Mouse (Mus musculus) liver, embryonic 11.5 days (tissue): ENCODE measurements around the gene Ctdsp2. TPM values are rescaled to one million over a fixed set of nuclear protein-coding genes. Genes with fewer than 3 reads are reported as not detected.

Source experiments
- ATAC-seq: fragments of 200-750 bp; cut with Nextera tagmentation; replicated peaks from 2 replicates; pipeline ENCODE4 v1.8.0; 2017; ENCODE audit warnings: moderate number of reproducible peaks, mild to moderate bottlenecking, moderate TSS enrichment, moderate library complexity; ENCODE audit not compliant: low FRiP score
- DNase-seq: peaks from one replicate; pipeline ENCODE4 v3.0.0-alpha.2; 2017; ENCODE audit warnings: low spot score
- H3K27ac ChIP-seq: fragments of 300-500 bp; sonication (generic); 2 replicates; pipeline ENCODE4 v1.5.1; 2014; ENCODE audit warnings: mild to moderate bottlenecking, low read depth, low read length, control low read depth
- H3K27me3 ChIP-seq: fragments of 300-500 bp; sonication (generic); replicated peaks from 2 replicates; pipeline ENCODE4 v1.6.1; 2014; ENCODE audit warnings: low read length, mixed read lengths; ENCODE audit not compliant: control insufficient read depth, insufficient read depth
- H3K36me3 ChIP-seq: fragments of 300-500 bp; sonication (generic); 2 replicates; pipeline ENCODE4 v1.6.1; 2014; ENCODE audit warnings: mild to moderate bottlenecking, low read length, moderate library complexity, mixed read lengths; ENCODE audit not compliant: control insufficient read depth, insufficient read depth
- H3K4me1 ChIP-seq: fragments of 300-500 bp; sonication (generic); replicated peaks from 2 replicates; pipeline ENCODE4 v1.6.1; 2014; ENCODE audit warnings: low read length, mixed read lengths; ENCODE audit not compliant: control insufficient read depth, insufficient read depth
- H3K4me2 ChIP-seq: fragments of 300-500 bp; sonication (generic); 2 replicates; pipeline ENCODE4 v1.6.1; 2014; ENCODE audit warnings: mild to moderate bottlenecking, control low read depth, moderate library complexity
- H3K4me3 ChIP-seq: fragments of 300-500 bp; sonication (generic); 2 replicates; pipeline ENCODE4 v1.5.1; 2014; ENCODE audit warnings: low read depth, low read length, control low read depth
- H3K9ac ChIP-seq: fragments of 300-500 bp; sonication (generic); 2 replicates; pipeline ENCODE4 v1.6.1; 2014; ENCODE audit warnings: low read depth, low read length, control low read depth
- H3K9me3 ChIP-seq: fragments of 300-500 bp; sonication (generic); 2 replicates; pipeline ENCODE4 v1.6.1; 2016; ENCODE audit warnings: low read length, inconsistent platforms, mixed read lengths; ENCODE audit not compliant: control insufficient read depth
- WGBS: fragments of 180-500 bp; shearing (Covaris S2); extraction: QIAGEN DNeasy Blood & Tissue Kit; methylation state at CpG from one replicate; pipeline ENCODE4 v1.1.7; 2014; 5-methylcytosine and 5-hydroxymethylcytosine counted together
- polyA plus RNA-seq: library from polyadenylated mRNA; unstranded; fragments of >200 nt; fragmentation: Nextera tagmentation; extraction: Ambion mirVana; gene quantifications from 2 replicates; pipeline ENCODE4 v1.2.1, GENCODE M21; 2014

Gene Ctdsp2
- polyA plus RNA-seq, 1 experiment from 2014 or later, result 42.2 TPM

- Histone ChIP-seq H3K4me3 (no peak overlapping the region), H3K27me3 (no peaks in the 10 kb centered on the region), H3K4me2 (no peak overlapping the region), H3K9me3 (no peaks in the 10 kb centered on the region), H3K27ac (peak overlapping the region; percentile 69), H3K9ac (no peak overlapping the region), H3K36me3 (no peaks in the 10 kb centered on the region), H3K4me1 (peaks cover 16% of the 10 kb centered on the region)
- WGBS, result 41% methylated on average over 7 of the region's 7 CpGs
- ATAC-seq (no peak), DNase-seq (no peak)
Measured at GRCm38 (mm10) chr10:126972988-126973387, 5.5 kb upstream of the Ctdsp2 start.

GRCm38 (mm10) chr10:126975706-126976105, 2.8 kb upstream of the Ctdsp2 start:
- H3K36me3 ChIP-seq, result no peaks in the 10 kb centered on the region
- WGBS, result 79% methylated on average over 6 of the region's 6 CpGs
- no peaks in the 10 kb centered on the region for H3K9me3 ChIP-seq
- DNase-seq, result no peak
- H3K4me1 ChIP-seq, result peaks cover 25% of the 10 kb centered on the region
- H3K4me2 ChIP-seq, result no peak overlapping the region
- H3K27me3 ChIP-seq, result no peaks in the 10 kb centered on the region
- no peak for ATAC-seq
- no peak overlapping the region for H3K4me3 ChIP-seq
- no peak overlapping the region for H3K27ac ChIP-seq
- H3K9ac ChIP-seq, result no peak overlapping the region

- no peaks in the 10 kb centered on the region; the same call in 1 of the 2 replicates for H3K36me3 ChIP-seq
- DNase-seq (no peak), ATAC-seq (no peak)
- H3K9ac ChIP-seq, result no peak overlapping the region
- H3K27ac ChIP-seq, result no peak overlapping the region
- no peaks in the 10 kb centered on the region for H3K9me3 ChIP-seq
- 57% methylated on average over 4 of the region's 4 CpGs for WGBS
- no peaks in the 10 kb centered on the region for H3K27me3 ChIP-seq
- no peak overlapping the region for H3K4me2 ChIP-seq
- H3K4me3 ChIP-seq, result no peak overlapping the region
- H3K4me1 ChIP-seq, result peaks cover 39% of the 10 kb centered on the region
Measured at GRCm38 (mm10) chr10:126977076-126977475, 1.4 kb upstream of the Ctdsp2 start.

GRCm38 (mm10) chr10:126979121-126979635, 661 bp downstream of the Ctdsp2 start:
- H3K4me3 ChIP-seq, result peak overlapping the region; percentile 99
- 2% methylated on average over 52 of the region's 62 CpGs for WGBS
- DNase-seq, result peak; percentile 66
- H3K4me1 ChIP-seq, result peaks cover 48% of the 10 kb centered on the region
- peak overlapping the region; percentile 81 for H3K4me2 ChIP-seq
- peak overlapping the region; percentile 93 for H3K9ac ChIP-seq
- H3K27ac ChIP-seq, result peak overlapping the region; percentile 97
- no peaks in the 10 kb centered on the region for H3K27me3 ChIP-seq
- no peaks in the 10 kb centered on the region; the same call in 1 of the 2 replicates for H3K36me3 ChIP-seq
- no peaks in the 10 kb centered on the region for H3K9me3 ChIP-seq
- peak; percentile 16 for ATAC-seq

GRCm38 (mm10) chr10:126979636-126980151, 1.2 kb downstream of the Ctdsp2 start:
- no peaks in the 10 kb centered on the region; the same call in 1 of the 2 replicates for H3K36me3 ChIP-seq
- DNase-seq, result peak; percentile 63
- no peaks in the 10 kb centered on the region for H3K9me3 ChIP-seq
- H3K27ac ChIP-seq, result peak overlapping the region; percentile 97
- H3K9ac ChIP-seq, result peak overlapping the region; percentile 93
- H3K27me3 ChIP-seq, result no peaks in the 10 kb centered on the region
- H3K4me1 ChIP-seq, result peaks cover 53% of the 10 kb centered on the region
- under 1% methylated on average over 56 of the region's 57 CpGs for WGBS
- peak overlapping the region; percentile 99 for H3K4me3 ChIP-seq
- peak overlapping the region; percentile 81 for H3K4me2 ChIP-seq
- 0 out of 2 replicates have a peak, but pooled peaks have one; percentile 11 for ATAC-seq

- Histone ChIP-seq H3K4me1 (peaks cover 57% of the 10 kb centered on the region), H3K9ac (peak overlapping the region; percentile 93), H3K9me3 (no peaks in the 10 kb centered on the region), H3K36me3 (no peaks in the 10 kb centered on the region; the same call in 1 of the 2 replicates), H3K27me3 (no peaks in the 10 kb centered on the region), H3K4me3 (peak overlapping the region; percentile 99), H3K27ac (peak overlapping the region; percentile 97), H3K4me2 (peak overlapping the region; percentile 81)
- WGBS, result 12% methylated on average over 16 of the region's 16 CpGs
- ATAC-seq (no peak), DNase-seq (peak; percentile 52)
Measured at GRCm38 (mm10) chr10:126980221-126980932, 1.9 kb downstream of the Ctdsp2 start.

GRCm38 (mm10) chr10:126980933-126981530, 2.5 kb downstream of the Ctdsp2 start:
- H3K4me1 ChIP-seq, result peaks cover 62% of the 10 kb centered on the region
- peak overlapping the region; percentile 93 for H3K9ac ChIP-seq
- ATAC-seq, result no peak
- DNase-seq, result no peak
- peak overlapping the region; percentile 99 for H3K4me3 ChIP-seq
- H3K4me2 ChIP-seq, result peak overlapping the region; percentile 81
- H3K36me3 ChIP-seq, result no peaks in the 10 kb centered on the region; the same call in 1 of the 2 replicates
- no peaks in the 10 kb centered on the region for H3K27me3 ChIP-seq
- no peak overlapping the region for H3K27ac ChIP-seq
- no peaks in the 10 kb centered on the region for H3K9me3 ChIP-seq
- 37% methylated on average over 11 of the region's 11 CpGs for WGBS

- no peak overlapping the region for H3K4me3 ChIP-seq
- H3K9me3 ChIP-seq, result no peaks in the 10 kb centered on the region
- H3K27me3 ChIP-seq, result no peaks in the 10 kb centered on the region
- WGBS, result 67% methylated on average over 3 of the region's 3 CpGs
- H3K4me2 ChIP-seq, result peak overlapping the region; percentile 81
- H3K4me1 ChIP-seq, result peaks cover 67% of the 10 kb centered on the region
- no peak overlapping the region for H3K27ac ChIP-seq
- H3K9ac ChIP-seq, result no peak overlapping the region
- ATAC-seq (no peak), DNase-seq (no peak)
- H3K36me3 ChIP-seq, result no peaks in the 10 kb centered on the region; the same call in 1 of the 2 replicates
Measured at GRCm38 (mm10) chr10:126981746-126982145, 3.2 kb downstream of the Ctdsp2 start.
